Mouse (Mus musculus) liver, adult 2 months (tissue): ENCODE measurements at regions not wholly inside any gene's neighbourhood (a gene's known extent, or its start where the extent isn't known, plus 50 kb on each side); places are given as distances from the start of the nearest gene placed in this dataset.

Experiments used
- CTCF ChIP-seq: fragments of 200-500 bp; IDR thresholded peaks from 2 replicates; pipeline ENCODE4 v1.5.1; 2011; ENCODE audit warnings: low read depth, low read length, control low read depth
- POLR2A ChIP-seq: fragments of 200-500 bp; IDR thresholded peaks from 2 replicates; pipeline ENCODE4 v1.6.1; 2011; ENCODE audit warnings: low read length, control low read depth; ENCODE audit not compliant: insufficient read depth; ENCODE audit errors: extremely low read depth

DNA sequence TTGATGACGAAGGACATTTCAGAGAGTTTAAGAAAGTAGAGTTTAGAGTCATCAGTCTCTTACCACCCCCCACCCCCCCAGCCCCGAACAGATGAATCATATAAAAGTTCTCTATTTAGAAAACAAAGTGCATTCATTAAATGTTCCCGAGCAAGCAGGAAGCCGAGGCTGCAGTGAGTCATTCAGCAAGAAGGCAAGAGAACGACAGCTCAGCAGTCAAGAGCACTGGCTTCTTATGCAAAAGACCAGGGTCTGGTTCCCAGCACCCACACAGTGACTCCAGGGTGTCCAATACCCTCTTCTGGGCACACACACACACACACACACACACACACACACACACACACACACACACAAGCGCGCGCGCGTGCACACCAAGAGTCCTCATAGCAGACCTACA lies 107.0 kb upstream of the Spata13 start:
- no peak for TF ChIP-seq CTCF
- TF ChIP-seq POLR2A: no peak
